Mouse (Mus musculus) G1E (cell line): ENCODE data around the gene Fbxl4.

Experiments used
- CTCF ChIP-seq: IDR thresholded peaks from 2 replicates; pipeline ENCODE4 v1.5.1; 2012; ENCODE audit warnings: low read depth, low read length, inconsistent platforms, mixed read lengths
- POLR2AphosphoS5 ChIP-seq: IDR thresholded peaks from 2 replicates; pipeline ENCODE4 v1.6.1; 2012; ENCODE audit warnings: low read depth, low read length, inconsistent platforms; ENCODE audit not compliant: insufficient replicate concordance

DNA sequence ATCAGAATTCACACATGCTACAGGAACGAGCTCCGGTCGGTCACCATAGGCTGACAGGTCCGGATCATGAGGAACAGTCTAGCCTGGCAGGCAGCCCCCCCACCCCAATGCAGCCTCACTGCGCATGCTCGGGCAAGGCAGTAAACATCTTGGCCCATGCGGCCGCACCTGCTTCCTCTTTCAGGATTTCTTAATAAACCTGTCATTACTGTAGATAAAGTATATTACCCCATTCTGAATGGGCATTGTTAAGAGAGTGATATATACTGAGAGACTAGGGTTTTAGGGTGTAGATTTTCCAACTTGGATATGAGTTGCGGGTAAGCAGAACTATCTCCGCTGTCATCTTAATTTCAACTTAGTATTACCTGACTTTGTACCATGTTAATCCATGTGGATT, 45.6 kb downstream of the Fbxl4 start:
- TF ChIP-seq CTCF (no peak), POLR2AphosphoS5 (no peak)
